Mouse (Mus musculus) stomach, postnatal 0 days (tissue): ENCODE measurements at regions not wholly inside any gene's neighbourhood (a gene's known extent, or its start where the extent isn't known, plus 50 kb on each side); places are given as distances from the start of the nearest gene placed in this dataset.

Experiments
- ATAC-seq: fragments of 200-750 bp; cut with Nextera tagmentation; 2 replicates; pipeline ENCODE4 v1.8.0; 2017; ENCODE audit not compliant: low FRiP score, low TSS enrichment
- DNase-seq: peaks from one replicate; pipeline ENCODE4 v3.0.0-alpha.2; 2016; ENCODE audit warnings: low spot score
- H3K27ac ChIP-seq: fragments of 300-500 bp; sonication (generic); replicated peaks from 2 replicates; pipeline ENCODE4 v1.5.1; 2014; ENCODE audit warnings: mild to moderate bottlenecking, control low read depth
- H3K27me3 ChIP-seq: fragments of 300-500 bp; sonication (generic); 2 replicates; pipeline ENCODE4 v1.6.1; 2014; ENCODE audit warnings: low read length; ENCODE audit not compliant: control insufficient read depth, insufficient read depth
- H3K36me3 ChIP-seq: fragments of 300-500 bp; sonication (generic); 2 replicates; pipeline ENCODE4 v1.6.1; 2014; ENCODE audit warnings: low read length, mixed read lengths; ENCODE audit not compliant: control insufficient read depth, insufficient read depth
- H3K4me1 ChIP-seq: fragments of 300-500 bp; sonication (generic); replicated peaks from 2 replicates; pipeline ENCODE4 v1.6.1; 2014; ENCODE audit warnings: antibody characterized with exemption; ENCODE audit not compliant: control insufficient read depth, insufficient read depth
- H3K4me2 ChIP-seq: fragments of 300-500 bp; sonication (generic); replicated peaks from 2 replicates; pipeline ENCODE4 v1.6.1; 2014; ENCODE audit warnings: low read depth, mild to moderate bottlenecking, control low read depth, moderate library complexity
- H3K4me3 ChIP-seq: fragments of 300-500 bp; sonication (generic); 2 replicates; pipeline ENCODE4 v1.5.1; 2014; ENCODE audit warnings: low read depth, low read length, control low read depth
- H3K9ac ChIP-seq: fragments of 300-500 bp; sonication (generic); 2 replicates; pipeline ENCODE4 v1.6.1; 2014; ENCODE audit warnings: mild to moderate bottlenecking, low read length, control low read depth, mixed read lengths
- H3K9me3 ChIP-seq: fragments of 300-500 bp; sonication (generic); 2 replicates; pipeline ENCODE4 v1.6.1; 2016; ENCODE audit warnings: low read length; ENCODE audit not compliant: control insufficient read depth
- CTCF ChIP-seq: IDR thresholded peaks from 2 replicates; pipeline ENCODE4 v1.5.1; 2016; ENCODE audit warnings: antibody characterized with exemption, low read depth, mild to moderate bottlenecking, moderate library complexity
- EP300 ChIP-seq: optimal IDR thresholded peaks from 2 replicates; pipeline ENCODE3; 2016; ENCODE audit warnings: antibody characterized with exemption
- WGBS: fragments of 180-500 bp; shearing (Covaris S2); extraction: QIAGEN DNeasy Blood & Tissue Kit; methylation state at CpG from one replicate; pipeline ENCODE4 v1.1.7; 2014; 5-methylcytosine and 5-hydroxymethylcytosine counted together

- 42% methylated on average over 8 of the region's 8 CpGs for WGBS
- ATAC-seq, result no peak
- Histone ChIP-seq H3K4me3 (no peak overlapping the region), H3K36me3 (no peaks in the 10 kb centered on the region), H3K9ac (no peak overlapping the region), H3K27me3 (no peaks in the 10 kb centered on the region), H3K9me3 (no peaks in the 10 kb centered on the region), H3K4me1 (no peaks in the 10 kb centered on the region), H3K27ac (no peak overlapping the region), H3K4me2 (no peak overlapping the region)
- no peak for DNase-seq
- TF ChIP-seq EP300 (no peak), CTCF (no peak)
Measured at GRCm38 (mm10) chr4:99560604-99561003, 95.5 kb upstream of the Foxd3 start.

GRCm38 (mm10) chr4:99561506-99561937, 94.6 kb upstream of the Foxd3 start:
- no peak for TF ChIP-seq EP300
- peak; percentile 56 for TF ChIP-seq CTCF
- Histone ChIP-seq H3K4me2 (no peak overlapping the region), H3K9ac (no peak overlapping the region), H3K27me3 (no peaks in the 10 kb centered on the region), H3K4me1 (no peaks in the 10 kb centered on the region), H3K9me3 (no peaks in the 10 kb centered on the region), H3K4me3 (no peak overlapping the region), H3K36me3 (no peaks in the 10 kb centered on the region), H3K27ac (no peak overlapping the region)
- DNase-seq, result peak; percentile 39
- 20% methylated on average over 6 of the region's 6 CpGs for whole genome bisulfite sequencing
- 0 out of 2 replicates have a peak, but pooled peaks have one; percentile 35 for ATAC-seq

GRCm38 (mm10) chr4:99565401-99565800, 90.7 kb upstream of the Foxd3 start:
- ATAC-seq (no peak), DNase-seq (no peak)
- WGBS, result 90% methylated on average over 9 of the region's 9 CpGs
- Histone ChIP-seq H3K4me3 (no peak overlapping the region), H3K4me2 (no peak overlapping the region), H3K9ac (no peak overlapping the region), H3K9me3 (no peaks in the 10 kb centered on the region), H3K36me3 (no peaks in the 10 kb centered on the region), H3K27ac (no peak overlapping the region), H3K4me1 (no peaks in the 10 kb centered on the region), H3K27me3 (no peaks in the 10 kb centered on the region)
- TF ChIP-seq EP300 (no peak), CTCF (no peak)

- H3K36me3 ChIP-seq, result no peaks in the 10 kb centered on the region
- ATAC-seq (no peak), DNase-seq (peak; percentile 36)
- peak overlapping the region; percentile 8; the same call in 1 of the 2 replicates for H3K4me3 ChIP-seq
- no peak overlapping the region for H3K27ac ChIP-seq
- H3K9me3 ChIP-seq, result no peaks in the 10 kb centered on the region
- WGBS, result 6% methylated on average over 33 of the region's 33 CpGs
- TF ChIP-seq CTCF (no peak), EP300 (no peak)
- H3K27me3 ChIP-seq, result peaks cover 2% of the 10 kb centered on the region; the same call in 1 of the 2 replicates
- H3K4me1 ChIP-seq, result no peaks in the 10 kb centered on the region
- H3K4me2 ChIP-seq, result peak overlapping the region; percentile 38
- H3K9ac ChIP-seq, result no peak overlapping the region
Measured at GRCm38 (mm10) chr4:99572841-99573642, 83.1 kb upstream of the Foxd3 start.

- no peak for TF ChIP-seq EP300
- H3K27me3 ChIP-seq, result peaks cover 2% of the 10 kb centered on the region; the same call in 1 of the 2 replicates
- 57% methylated on average over 11 of the region's 11 CpGs for WGBS
- no peaks in the 10 kb centered on the region for H3K9me3 ChIP-seq
- DNase-seq, result no peak
- H3K4me2 ChIP-seq, result no peak overlapping the region
- no peak for ATAC-seq
- no peaks in the 10 kb centered on the region for H3K4me1 ChIP-seq
- no peaks in the 10 kb centered on the region for H3K36me3 ChIP-seq
- no peak overlapping the region for H3K4me3 ChIP-seq
- H3K9ac ChIP-seq, result no peak overlapping the region
- no peak overlapping the region for H3K27ac ChIP-seq
Measured at GRCm38 (mm10) chr4:99574021-99574531, 82.0 kb upstream of the Foxd3 start.

- Histone ChIP-seq H3K4me2 (no peak overlapping the region), H3K9ac (no peak overlapping the region), H3K27ac (no peak overlapping the region), H3K4me3 (no peak overlapping the region), H3K36me3 (no peaks in the 10 kb centered on the region), H3K9me3 (no peaks in the 10 kb centered on the region), H3K4me1 (no peaks in the 10 kb centered on the region), H3K27me3 (peaks cover 2% of the 10 kb centered on the region; the same call in 1 of the 2 replicates)
- ATAC-seq (no peak), DNase-seq (no peak)
- 38% methylated on average over 4 of the region's 4 CpGs for WGBS
- no peak for TF ChIP-seq CTCF
- no peak for TF ChIP-seq EP300
Measured at GRCm38 (mm10) chr4:99574984-99575383, 81.1 kb upstream of the Foxd3 start.
